Mouse (Mus musculus): ENCODE results near the gene Rbms3. TPM values are rescaled to one million over a fixed set of nuclear protein-coding genes. Genes with fewer than 3 reads are reported as not detected.

The Rbms3 gene
- total RNA-seq, 1 experiment = 2.2 TPM

DNA sequence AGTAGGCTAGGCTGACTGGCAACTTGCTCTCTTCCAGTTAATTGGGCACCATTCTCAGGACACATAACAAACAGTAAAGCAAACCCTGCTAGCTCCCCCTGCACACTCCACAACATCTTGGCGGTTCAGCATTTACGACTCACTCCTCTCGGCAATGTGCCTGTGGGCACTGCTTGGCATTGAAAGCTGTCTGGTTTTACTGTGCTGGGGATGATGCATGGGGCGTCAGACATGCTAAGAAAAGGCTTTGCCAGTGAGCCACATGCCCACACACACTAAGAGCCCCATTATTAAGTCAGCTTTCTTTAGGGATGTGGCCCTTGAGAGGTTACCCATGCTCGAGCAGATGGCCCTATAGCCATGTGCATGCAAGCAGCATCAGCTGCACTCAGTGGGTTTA is 820.5 kb downstream of the Rbms3 start:
- Histone ChIP-seq H3K27ac (ENCODE audit: insufficient read depth, low read depth, low read length, poor library complexity, severe bottlenecking) (no peak overlapping the region), H3K4me1 (ENCODE audit: control insufficient read depth in 2 of 2, insufficient read depth in 2 of 2, low read length in 2 of 2, poor library complexity in 1 of 2) (no peaks in the 10 kb centered on the region), H3K36me3 (ENCODE audit: control insufficient read depth, insufficient read depth, low read length, poor library complexity, severe bottlenecking) (no peaks in the 10 kb centered on the region), H3K9ac (ENCODE audit: insufficient read depth, low read depth, low read length, poor library complexity, severe bottlenecking) (no peak overlapping the region), H3K9me3 (ENCODE audit: control insufficient read depth, insufficient read depth, low read depth, low read length) (no peaks in the 10 kb centered on the region), H3K4me3 (ENCODE audit: insufficient read depth in 1 of 2, low read depth in 1 of 2, low read length in 2 of 2, poor library complexity in 1 of 2, severe bottlenecking in 1 of 2) (no peak overlapping the region)
- TF ChIP-seq ZNF384 (IDR thresholded peaks at IDR 0.05; ENCODE audit: low read depth, low read length) (no peak), MAFK (IDR thresholded peaks at IDR 0.05; ENCODE audit: insufficient read depth, low read depth, low read length) (no peak), ZC3H11A (IDR thresholded peaks at IDR 0.05; ENCODE audit: borderline replicate concordance, low read depth, low read length) (no peak), CHD2 (IDR thresholded peaks at IDR 0.05; ENCODE audit: low read depth, low read length) (no peak), HCFC1 (IDR thresholded peaks at IDR 0.05; ENCODE audit: borderline replicate concordance, insufficient read depth, low read length) (no peak)
- DNase-seq (ENCODE audit: low read depth, low spot score) = no peak
- in situ Hi-C loops (cut with MboI; ENCODE audit: low sequenced_read_pairs in 2 of 2, unreplicated experiment in 2 of 2) = no loop called here

DNA sequence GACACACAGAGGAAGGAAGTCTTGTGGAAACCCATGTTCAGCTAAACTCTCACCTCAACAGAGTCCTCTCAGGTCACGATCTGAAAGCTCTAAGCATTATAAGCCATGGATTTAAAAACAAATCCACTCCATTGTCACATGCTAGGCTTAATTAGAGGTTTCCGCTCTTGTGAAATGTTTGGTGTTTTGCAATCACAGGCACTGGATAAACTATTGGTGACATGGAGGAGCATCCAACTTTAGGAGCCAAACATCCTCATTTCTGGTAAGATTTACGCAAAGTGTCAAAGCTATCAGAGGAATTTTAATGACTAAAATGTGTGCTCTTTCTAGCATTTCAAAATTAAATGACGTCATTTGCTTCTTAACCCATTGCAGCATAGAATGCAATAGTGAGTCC is 821.3 kb downstream of the Rbms3 start:
- Histone ChIP-seq H3K9ac (ENCODE audit: insufficient read depth, low read depth, low read length, poor library complexity, severe bottlenecking) (no peak overlapping the region), H3K36me3 (ENCODE audit: control insufficient read depth, insufficient read depth, low read length, poor library complexity, severe bottlenecking) (no peaks in the 10 kb centered on the region), H3K27ac (ENCODE audit: insufficient read depth, low read depth, low read length, poor library complexity, severe bottlenecking) (no peak overlapping the region), H3K4me3 (ENCODE audit: insufficient read depth in 1 of 2, low read depth in 1 of 2, low read length in 2 of 2, poor library complexity in 1 of 2, severe bottlenecking in 1 of 2) (no peak overlapping the region), H3K9me3 (ENCODE audit: control insufficient read depth, insufficient read depth, low read depth, low read length) (no peaks in the 10 kb centered on the region), H3K4me1 (ENCODE audit: control insufficient read depth in 2 of 2, insufficient read depth in 2 of 2, low read length in 2 of 2, poor library complexity in 1 of 2) (no peaks in the 10 kb centered on the region)
- in situ Hi-C loops (cut with MboI; ENCODE audit: low sequenced_read_pairs in 2 of 2, unreplicated experiment in 2 of 2) = no loop called here
- TF ChIP-seq ZC3H11A (IDR thresholded peaks at IDR 0.05; ENCODE audit: borderline replicate concordance, low read depth, low read length) (no peak), CHD2 (IDR thresholded peaks at IDR 0.05; ENCODE audit: low read depth, low read length) (no peak), MAFK (IDR thresholded peaks at IDR 0.05; ENCODE audit: insufficient read depth, low read depth, low read length) (no peak), ZNF384 (IDR thresholded peaks at IDR 0.05; ENCODE audit: low read depth, low read length) (no peak), HCFC1 (IDR thresholded peaks at IDR 0.05; ENCODE audit: borderline replicate concordance, insufficient read depth, low read length) (no peak)
- DNase-seq (ENCODE audit: low read depth, low spot score) = no peak

DNA sequence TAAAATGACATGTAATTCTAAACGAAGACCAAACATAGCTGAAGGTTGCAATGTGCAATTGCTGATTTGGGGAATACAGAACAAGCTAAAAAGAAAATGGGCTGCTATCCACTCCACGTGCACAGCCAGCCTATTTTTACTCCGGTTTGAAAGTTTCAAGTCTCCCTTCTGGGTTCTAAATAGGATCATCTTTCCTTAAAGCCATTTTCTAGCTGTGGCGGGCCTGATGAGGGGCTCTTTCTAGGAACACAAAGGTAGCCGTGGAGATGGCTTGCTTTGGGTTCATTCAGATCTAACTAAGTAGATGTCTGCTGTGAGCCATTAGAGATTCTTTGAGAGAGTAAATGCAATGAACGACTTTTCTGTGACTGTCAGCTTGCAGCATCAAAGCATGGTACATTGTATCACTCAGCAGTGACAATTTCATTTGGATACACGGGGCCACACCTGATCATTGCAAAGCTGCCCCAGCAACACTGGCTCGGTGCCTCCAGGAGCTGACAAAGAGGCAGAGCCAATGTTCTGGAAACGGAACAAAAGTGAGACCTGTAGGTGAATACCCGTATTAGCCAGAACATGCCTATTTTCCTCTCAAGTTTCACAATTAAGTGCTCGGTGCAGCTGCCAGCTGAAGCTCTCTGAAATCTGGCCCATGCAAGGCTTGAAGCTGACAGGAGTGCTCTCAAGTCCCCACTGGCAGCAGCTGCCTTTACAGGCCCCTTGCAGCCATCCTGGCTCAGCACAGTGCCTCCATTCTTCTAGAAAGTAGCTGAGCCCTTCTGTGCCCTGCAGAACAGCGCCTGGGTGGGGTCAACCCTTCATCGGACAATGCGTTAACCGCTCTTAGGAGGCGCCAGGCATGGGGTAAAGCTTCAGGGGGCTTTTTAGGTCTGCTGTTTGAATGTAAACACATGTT is 822.3 kb downstream of the Rbms3 start:
- Histone ChIP-seq H3K4me1 (ENCODE audit: control insufficient read depth in 2 of 2, insufficient read depth in 2 of 2, low read length in 2 of 2, poor library complexity in 1 of 2) (no peaks in the 10 kb centered on the region), H3K36me3 (ENCODE audit: control insufficient read depth, insufficient read depth, low read length, poor library complexity, severe bottlenecking) (no peaks in the 10 kb centered on the region), H3K9ac (ENCODE audit: insufficient read depth, low read depth, low read length, poor library complexity, severe bottlenecking) (no peak overlapping the region), H3K9me3 (ENCODE audit: control insufficient read depth, insufficient read depth, low read depth, low read length) (no peaks in the 10 kb centered on the region), H3K27ac (ENCODE audit: insufficient read depth, low read depth, low read length, poor library complexity, severe bottlenecking) (no peak overlapping the region), H3K4me3 (ENCODE audit: insufficient read depth in 1 of 2, low read depth in 1 of 2, low read length in 2 of 2, poor library complexity in 1 of 2, severe bottlenecking in 1 of 2) (no peak overlapping the region)
- in situ Hi-C loops (cut with MboI; ENCODE audit: low sequenced_read_pairs in 2 of 2, unreplicated experiment in 2 of 2) = no loop called here
- TF ChIP-seq ZC3H11A (IDR thresholded peaks at IDR 0.05; ENCODE audit: borderline replicate concordance, low read depth, low read length) (no peak), ZNF384 (IDR thresholded peaks at IDR 0.05; ENCODE audit: low read depth, low read length) (no peak), HCFC1 (IDR thresholded peaks at IDR 0.05; ENCODE audit: borderline replicate concordance, insufficient read depth, low read length) (no peak), CHD2 (IDR thresholded peaks at IDR 0.05; ENCODE audit: low read depth, low read length) (no peak), MAFK (IDR thresholded peaks at IDR 0.05; ENCODE audit: insufficient read depth, low read depth, low read length) (no peak)
- no peak for DNase-seq (ENCODE audit: low read depth, low spot score)

DNA sequence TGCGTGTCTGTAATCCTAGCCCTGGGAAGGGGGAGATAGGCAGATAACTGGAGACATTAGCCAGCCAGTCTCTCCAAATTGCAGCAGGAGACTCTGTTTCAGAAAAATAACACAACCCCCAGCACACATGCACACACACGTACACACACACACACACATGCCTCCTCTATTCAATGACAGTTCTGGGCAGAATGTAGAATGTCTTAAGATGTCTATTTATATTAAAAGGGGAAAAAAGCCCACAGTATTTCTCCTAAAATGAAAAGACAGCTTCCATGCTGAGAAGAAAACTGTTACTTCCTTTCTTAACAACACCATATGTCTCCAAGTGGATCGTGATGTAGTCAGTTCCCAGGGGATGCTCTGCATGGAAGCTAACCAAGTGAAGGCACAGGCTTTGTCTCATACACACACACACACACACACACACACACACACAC is 826.4 kb downstream of the Rbms3 start:
- Histone ChIP-seq H3K9me3 (ENCODE audit: control insufficient read depth, insufficient read depth, low read depth, low read length) (no peaks in the 10 kb centered on the region), H3K4me1 (ENCODE audit: control insufficient read depth in 2 of 2, insufficient read depth in 2 of 2, low read length in 2 of 2, poor library complexity in 1 of 2) (no peaks in the 10 kb centered on the region), H3K4me3 (ENCODE audit: insufficient read depth in 1 of 2, low read depth in 1 of 2, low read length in 2 of 2, poor library complexity in 1 of 2, severe bottlenecking in 1 of 2) (no peak overlapping the region), H3K27ac (ENCODE audit: insufficient read depth, low read depth, low read length, poor library complexity, severe bottlenecking) (no peak overlapping the region), H3K36me3 (ENCODE audit: control insufficient read depth, insufficient read depth, low read length, poor library complexity, severe bottlenecking) (no peaks in the 10 kb centered on the region), H3K9ac (ENCODE audit: insufficient read depth, low read depth, low read length, poor library complexity, severe bottlenecking) (no peak overlapping the region)
- in situ Hi-C loops (cut with MboI; ENCODE audit: low sequenced_read_pairs in 2 of 2, unreplicated experiment in 2 of 2) = no loop called here
- no peak for DNase-seq (ENCODE audit: low read depth, low spot score)
- TF ChIP-seq CHD2 (IDR thresholded peaks at IDR 0.05; ENCODE audit: low read depth, low read length) (no peak), HCFC1 (IDR thresholded peaks at IDR 0.05; ENCODE audit: borderline replicate concordance, insufficient read depth, low read length) (no peak), ZC3H11A (IDR thresholded peaks at IDR 0.05; ENCODE audit: borderline replicate concordance, low read depth, low read length) (no peak), MAFK (IDR thresholded peaks at IDR 0.05; ENCODE audit: insufficient read depth, low read depth, low read length) (no peak), ZNF384 (IDR thresholded peaks at IDR 0.05; ENCODE audit: low read depth, low read length) (no peak)

All from ES-E14 (cell line).